Comparison of ENCODE assay signal across 13 mouse cellular contexts in genomic region chr10:79779193-79779592, GRCm38 (mm10). TPM values are rescaled to one million over a fixed set of nuclear protein-coding genes. Genes with fewer than 3 reads are reported as not detected.
A peak's percentile ranks its signal among the peaks of the same experiment; 100 is the strongest.
DNase-seq lines count a peak whose midpoint lies in the region; ATAC-seq and TF ChIP-seq lines count a peak whose summit lies in the region.
"Had no signal": no experiment of that assay in that cellular context is flagged by ENCODE, and none has a peak within 500 bp of the region (broad histone marks: within the 10 kb centered on the region; RNA-seq: fewer than 3 reads in every experiment).

No protein-coding gene starts in this region.

- H3K27ac ChIP-seq in intestine, embryonic 15.5 days: 0 out of 2 replicates have a peak overlapping the region, but pooled peaks have one; percentile 7
- no peak overlapping the region for H3K27ac ChIP-seq in intestine, postnatal 0 days (ENCODE audit: low read depth, low read length)
- H3K27ac ChIP-seq in liver, embryonic 15.5 days (replicated peaks): no peak overlapping the region
- no peak overlapping the region for H3K27ac ChIP-seq in stomach, embryonic 16.5 days (ENCODE audit: low read length)
- H3K27ac ChIP-seq in stomach, postnatal 0 days (replicated peaks): no peak overlapping the region
- no peak overlapping the region for H3K27ac ChIP-seq in neural tube, embryonic 15.5 days (replicated peaks)

- no peak overlapping the region for H3K4me3 ChIP-seq in intestine, embryonic 15.5 days (replicated peaks)
- H3K4me3 ChIP-seq in intestine, postnatal 0 days (ENCODE audit: low read depth, low read length): no peak overlapping the region
- no peak overlapping the region for H3K4me3 ChIP-seq in liver, embryonic 15.5 days (replicated peaks)
- no peak overlapping the region for H3K4me3 ChIP-seq in stomach, embryonic 16.5 days (replicated peaks; ENCODE audit: low read length)
- H3K4me3 ChIP-seq in stomach, postnatal 0 days (ENCODE audit: low read depth, low read length): no peak overlapping the region
- H3K4me3 ChIP-seq in neural tube, embryonic 15.5 days (replicated peaks): no peak overlapping the region

- H3K27me3 ChIP-seq in intestine, embryonic 15.5 days (replicated peaks): no peaks in the 10 kb centered on the region
- no peaks in the 10 kb centered on the region for H3K27me3 ChIP-seq in intestine, postnatal 0 days (replicated peaks; ENCODE audit: control insufficient read depth, insufficient read depth, low read length)
- peaks cover 78% of the 10 kb centered on the region for H3K27me3 ChIP-seq in liver, embryonic 15.5 days
- no peaks in the 10 kb centered on the region for H3K27me3 ChIP-seq in stomach, embryonic 16.5 days (ENCODE audit: control insufficient read depth, insufficient read depth, low read length)
- no peaks in the 10 kb centered on the region for H3K27me3 ChIP-seq in stomach, postnatal 0 days (ENCODE audit: control insufficient read depth, insufficient read depth, low read length)
- peaks cover 41% of the 10 kb centered on the region for H3K27me3 ChIP-seq in neural tube, embryonic 15.5 days (replicated peaks)

- no peak for TF ChIP-seq CTCF in intestine, postnatal 0 days (IDR thresholded peaks at IDR 0.05; ENCODE audit: low read depth)
- TF ChIP-seq CTCF in stomach, postnatal 0 days (IDR thresholded peaks at IDR 0.05; ENCODE audit: low read depth): no peak

- no peak overlapping the region for H3K4me2 ChIP-seq in intestine, embryonic 15.5 days (replicated peaks)
- no peak overlapping the region for H3K4me2 ChIP-seq in intestine, postnatal 0 days (replicated peaks; ENCODE audit: low read depth)
- H3K4me2 ChIP-seq in liver, embryonic 15.5 days: peak overlapping the region; percentile 78; the same call in 1 of the 2 replicates
- H3K4me2 ChIP-seq in stomach, embryonic 16.5 days (ENCODE audit: low read depth, low read length): peak overlapping the region; percentile 84; the same call in 1 of the 2 replicates
- H3K4me2 ChIP-seq in stomach, postnatal 0 days (replicated peaks; ENCODE audit: low read depth): no peak overlapping the region
- H3K4me2 ChIP-seq in neural tube, embryonic 15.5 days: peak overlapping the region; percentile 90; the same call in 1 of the 2 replicates

- ATAC-seq in intestine, embryonic 15.5 days: no peak
- no peak for ATAC-seq in intestine, postnatal 0 days
- no peak for ATAC-seq in liver, embryonic 15.5 days (ENCODE audit: insufficient read depth)
- ATAC-seq in stomach, embryonic 16.5 days (ENCODE audit: insufficient read depth, low FRiP score): no peak
- no peak for ATAC-seq in stomach, postnatal 0 days (ENCODE audit: low FRiP score, low TSS enrichment)
- ATAC-seq in neural tube, embryonic 15.5 days (ENCODE audit: low FRiP score): no peak

- no peaks in the 10 kb centered on the region for H3K36me3 ChIP-seq in intestine, embryonic 15.5 days
- H3K36me3 ChIP-seq in intestine, postnatal 0 days (ENCODE audit: control insufficient read depth, insufficient read depth): no peaks in the 10 kb centered on the region
- no peaks in the 10 kb centered on the region for H3K36me3 ChIP-seq in liver, embryonic 15.5 days (replicated peaks)
- H3K36me3 ChIP-seq in stomach, embryonic 16.5 days (ENCODE audit: control insufficient read depth, insufficient read depth, low read length): no peaks in the 10 kb centered on the region; the same call in 1 of the 2 replicates
- no peaks in the 10 kb centered on the region for H3K36me3 ChIP-seq in stomach, postnatal 0 days (ENCODE audit: control insufficient read depth, insufficient read depth, low read length)
- H3K36me3 ChIP-seq in neural tube, embryonic 15.5 days: no peaks in the 10 kb centered on the region

- 21% methylated on average over 2 of the region's 2 CpGs for WGBS in intestine, embryonic 15.5 days
- 48% methylated on average over 2 of the region's 2 CpGs for WGBS in intestine, postnatal 0 days
- WGBS in liver, embryonic 15.5 days (ENCODE audit: insufficient replicate concordance): 13% methylated on average over 2 of the region's 2 CpGs
- 32% methylated on average over 2 of the region's 2 CpGs for WGBS in stomach, embryonic 16.5 days
- WGBS in stomach, postnatal 0 days: 38% methylated on average over 2 of the region's 2 CpGs
- WGBS in neural tube, embryonic 15.5 days: 19% methylated on average over 2 of the region's 2 CpGs

- H3K9ac ChIP-seq in intestine, embryonic 15.5 days: no peak overlapping the region
- no peak overlapping the region for H3K9ac ChIP-seq in intestine, postnatal 0 days (ENCODE audit: low read depth, low read length)
- H3K9ac ChIP-seq in liver, embryonic 15.5 days: no peak overlapping the region
- no peak overlapping the region for H3K9ac ChIP-seq in stomach, embryonic 16.5 days (ENCODE audit: low read length)
- no peak overlapping the region for H3K9ac ChIP-seq in stomach, postnatal 0 days (ENCODE audit: low read length)
- no peak overlapping the region for H3K9ac ChIP-seq in neural tube, embryonic 15.5 days (replicated peaks)

- H3K9me3 ChIP-seq in intestine, embryonic 15.5 days: no peaks in the 10 kb centered on the region
- H3K9me3 ChIP-seq in intestine, postnatal 0 days (ENCODE audit: control insufficient read depth): 0 out of 2 replicates have a peak, but pooled peaks cover 4% of the 10 kb centered on the region
- no peaks in the 10 kb centered on the region for H3K9me3 ChIP-seq in liver, embryonic 15.5 days (replicated peaks)
- H3K9me3 ChIP-seq in stomach, embryonic 16.5 days (replicated peaks; ENCODE audit: control insufficient read depth, low read length): 0 out of 2 replicates have a peak, but pooled peaks cover 2% of the 10 kb centered on the region
- H3K9me3 ChIP-seq in stomach, postnatal 0 days (ENCODE audit: control insufficient read depth, low read length): no peaks in the 10 kb centered on the region
- H3K9me3 ChIP-seq in neural tube, embryonic 15.5 days (replicated peaks): no peaks in the 10 kb centered on the region

- H3K4me1 ChIP-seq in intestine, embryonic 15.5 days (replicated peaks): peaks cover 42% of the 10 kb centered on the region
- H3K4me1 ChIP-seq in intestine, postnatal 0 days (replicated peaks; ENCODE audit: control insufficient read depth, insufficient read depth, low read length): no peaks in the 10 kb centered on the region; the same call in 1 of the 2 replicates
- H3K4me1 ChIP-seq in liver, embryonic 15.5 days (replicated peaks): peaks cover 34% of the 10 kb centered on the region
- peaks cover 36% of the 10 kb centered on the region for H3K4me1 ChIP-seq in stomach, embryonic 16.5 days (ENCODE audit: control insufficient read depth, insufficient read depth, low read length)
- H3K4me1 ChIP-seq in stomach, postnatal 0 days (replicated peaks; ENCODE audit: control insufficient read depth, insufficient read depth): peaks cover 2% of the 10 kb centered on the region; the same call in 1 of the 2 replicates
- H3K4me1 ChIP-seq in neural tube, embryonic 15.5 days: peaks cover 36% of the 10 kb centered on the region

- DNase-seq in liver: no peak
- no peak for DNase-seq in stomach, postnatal 0 days (ENCODE audit: low spot score)
- DNase-seq in layer of hippocampus, adult 9-11 months: no peak
- DNase-seq: adrenal gland, adult 8-10 months; lung, postnatal 10 days had no signal

- no peak for TF ChIP-seq EP300 in stomach, postnatal 0 days (optimal IDR thresholded peaks at IDR 0.05)

RNA-seq across cellular contexts. Expression of gene Fstl3, which starts 2.1 kb away (rescaled TPM):
- 14.0 and 16.1 TPM in 2 replicates for polyA plus RNA-seq in intestine, embryonic 15.5 days (2015; fragmentation: Nextera tagmentation; extraction: Ambion mirVana)
- 7.3 and 8.9 TPM in 2 replicates for polyA plus RNA-seq in intestine, postnatal 0 days (2015; fragmentation: Nextera tagmentation; extraction: Ambion mirVana)
- polyA plus RNA-seq in liver, embryonic 15.5 days (2015; fragmentation: Nextera tagmentation; extraction: Ambion mirVana): 0.71 and 1.0 TPM in 2 replicates
- polyA plus RNA-seq in stomach, embryonic 16.5 days (2015; fragmentation: Nextera tagmentation; extraction: Ambion mirVana): 18.1 and 23.1 TPM in 2 replicates
- polyA plus RNA-seq in stomach, postnatal 0 days (2015; fragmentation: Nextera tagmentation; extraction: Ambion mirVana): 14.1 and 17.6 TPM in 2 replicates
- polyA plus RNA-seq in neural tube, embryonic 15.5 days (2015; fragmentation: Nextera tagmentation; extraction: Ambion mirVana): 2.6 and 4.5 TPM in 2 replicates

RNA-seq across cellular contexts. Expression of gene Prss57, which starts 11.6 kb away (rescaled TPM):
- polyA plus RNA-seq in intestine, embryonic 15.5 days (2015; fragmentation: Nextera tagmentation; extraction: Ambion mirVana): 0.09 TPM in 1 of 2 replicates, not detected in the other
- polyA plus RNA-seq in intestine, postnatal 0 days (2015; fragmentation: Nextera tagmentation; extraction: Ambion mirVana): 0.07 TPM in 1 of 2 replicates, not detected in the other
- 7.0 and 7.1 TPM in 2 replicates for polyA plus RNA-seq in liver, embryonic 15.5 days (2015; fragmentation: Nextera tagmentation; extraction: Ambion mirVana)
- polyA plus RNA-seq in stomach, embryonic 16.5 days (2015; fragmentation: Nextera tagmentation; extraction: Ambion mirVana): 0.55 and 0.72 TPM in 2 replicates
- polyA plus RNA-seq in stomach, postnatal 0 days (2015; fragmentation: Nextera tagmentation; extraction: Ambion mirVana): 0.04 and 0.15 TPM in 2 replicates
- 0.14 and 10.2 TPM in 2 replicates for polyA plus RNA-seq in neural tube, embryonic 15.5 days (2015; fragmentation: Nextera tagmentation; extraction: Ambion mirVana)
- polyA plus RNA-seq: hindbrain, embryonic 16.5 days; liver, adult 2 months had no signal

RNA-seq across cellular contexts. Expression of gene Rnf126, which starts 12.4 kb away (rescaled TPM):
- 89.8 and 91.6 TPM in 2 replicates for polyA plus RNA-seq in intestine, embryonic 15.5 days (2015; fragmentation: Nextera tagmentation; extraction: Ambion mirVana)
- polyA plus RNA-seq in intestine, postnatal 0 days (2015; fragmentation: Nextera tagmentation; extraction: Ambion mirVana): 41.2 and 43.5 TPM in 2 replicates
- 39.6 and 42.0 TPM in 2 replicates for polyA plus RNA-seq in liver, embryonic 15.5 days (2015; fragmentation: Nextera tagmentation; extraction: Ambion mirVana)
- polyA plus RNA-seq in stomach, embryonic 16.5 days (2015; fragmentation: Nextera tagmentation; extraction: Ambion mirVana): 29.9 and 34.8 TPM in 2 replicates
- 60.0 and 68.6 TPM in 2 replicates for polyA plus RNA-seq in stomach, postnatal 0 days (2015; fragmentation: Nextera tagmentation; extraction: Ambion mirVana)
- polyA plus RNA-seq in neural tube, embryonic 15.5 days (2015; fragmentation: Nextera tagmentation; extraction: Ambion mirVana): 108 and 110 TPM in 2 replicates

RNA-seq across cellular contexts. Expression of gene Palm, which starts 14.2 kb away (rescaled TPM):
- polyA plus RNA-seq in intestine, embryonic 15.5 days (2015; fragmentation: Nextera tagmentation; extraction: Ambion mirVana): 48.1 and 48.5 TPM in 2 replicates
- 19.9 and 21.1 TPM in 2 replicates for polyA plus RNA-seq in intestine, postnatal 0 days (2015; fragmentation: Nextera tagmentation; extraction: Ambion mirVana)
- polyA plus RNA-seq in liver, embryonic 15.5 days (2015; fragmentation: Nextera tagmentation; extraction: Ambion mirVana): 8.8 and 9.2 TPM in 2 replicates
- 56.8 and 58.0 TPM in 2 replicates for polyA plus RNA-seq in stomach, embryonic 16.5 days (2015; fragmentation: Nextera tagmentation; extraction: Ambion mirVana)
- polyA plus RNA-seq in stomach, postnatal 0 days (2015; fragmentation: Nextera tagmentation; extraction: Ambion mirVana): 27.8 and 29.1 TPM in 2 replicates
- polyA plus RNA-seq in neural tube, embryonic 15.5 days (2015; fragmentation: Nextera tagmentation; extraction: Ambion mirVana): 227 and 256 TPM in 2 replicates

RNA-seq across cellular contexts. Expression of gene Fgf22, which starts 24.3 kb away (rescaled TPM):
- polyA plus RNA-seq in intestine, embryonic 15.5 days (2015; fragmentation: Nextera tagmentation; extraction: Ambion mirVana): 0.09 and 0.28 TPM in 2 replicates
- polyA plus RNA-seq in intestine, postnatal 0 days (2015; fragmentation: Nextera tagmentation; extraction: Ambion mirVana): 0.13 TPM in 1 of 2 replicates, not detected in the other
- polyA plus RNA-seq in liver, embryonic 15.5 days (2015; fragmentation: Nextera tagmentation; extraction: Ambion mirVana): 0.07 TPM in 1 of 2 replicates, not detected in the other
- polyA plus RNA-seq in stomach, embryonic 16.5 days (2015; fragmentation: Nextera tagmentation; extraction: Ambion mirVana): 0.37 and 0.50 TPM in 2 replicates
- 13.5 and 14.9 TPM in 2 replicates for polyA plus RNA-seq in stomach, postnatal 0 days (2015; fragmentation: Nextera tagmentation; extraction: Ambion mirVana)
- 2.7 and 3.4 TPM in 2 replicates for polyA plus RNA-seq in neural tube, embryonic 15.5 days (2015; fragmentation: Nextera tagmentation; extraction: Ambion mirVana)
- polyA plus RNA-seq: large intestine, adult 2 months; liver, adult 2 months had no signal

Comparison
In these comparisons a context has a peak if more than half of its experiments do, and no peak if none do; other contexts are left out.
1. H3K4me2 ChIP-seq: peak in liver, embryonic 15.5 days (single experiment), stomach, embryonic 16.5 days (single experiment) and neural tube, embryonic 15.5 days (single experiment); none in intestine, embryonic 15.5 days (single experiment), intestine, postnatal 0 days (single experiment) and stomach, postnatal 0 days (single experiment).